Mouse (Mus musculus) midbrain, embryonic 10.5 days (tissue): Measurements from ENCODE around the gene Azin2. TPM values are rescaled to one million over a fixed set of nuclear protein-coding genes. Genes with fewer than 3 reads are reported as not detected.

Source experiments
- DNase-seq: peaks from one replicate; pipeline ENCODE4 v3.0.0-alpha.2; 2017; ENCODE audit warnings: low spot score
- H3K27ac ChIP-seq: fragments of 300-500 bp; sonication (generic); replicated peaks from 2 replicates; pipeline ENCODE4 v1.5.1; 2016; ENCODE audit warnings: mild to moderate bottlenecking
- H3K27me3 ChIP-seq: fragments of 300-500 bp; sonication (generic); 2 replicates; pipeline ENCODE4 v1.6.1; 2016; ENCODE audit warnings: low read depth, mild to moderate bottlenecking; ENCODE audit not compliant: poor library complexity, severe bottlenecking
- H3K36me3 ChIP-seq: fragments of 300-500 bp; sonication (generic); 2 replicates; pipeline ENCODE4 v1.6.1; 2016; ENCODE audit warnings: mild to moderate bottlenecking, moderate library complexity
- H3K4me1 ChIP-seq: fragments of 300-500 bp; sonication (generic); 2 replicates; pipeline ENCODE4 v1.6.1; 2016
- H3K4me3 ChIP-seq: fragments of 300-500 bp; sonication (generic); 2 replicates; pipeline ENCODE4 v1.5.1; 2016; ENCODE audit warnings: mild to moderate bottlenecking, moderate library complexity
- H3K9me3 ChIP-seq: fragments of 300-500 bp; sonication (generic); replicated peaks from 2 replicates; pipeline ENCODE4 v1.6.1; 2016; ENCODE audit warnings: mild to moderate bottlenecking
- WGBS: fragments of 180-500 bp; shearing (Covaris S2); methylation state at CpG from one replicate; pipeline ENCODE4 v1.1.7; 2016; 5-methylcytosine and 5-hydroxymethylcytosine counted together
- polyA plus RNA-seq: library from polyadenylated mRNA; unstranded; fragments of >200 nt; fragmentation: Nextera tagmentation; extraction: Ambion mirVana; gene quantifications from 2 replicates; pipeline ENCODE4 v1.2.1, GENCODE M21; 2016

Gene Azin2
- polyA plus RNA-seq, 1 experiment from 2014 or later, result 11.1 TPM

DNA sequence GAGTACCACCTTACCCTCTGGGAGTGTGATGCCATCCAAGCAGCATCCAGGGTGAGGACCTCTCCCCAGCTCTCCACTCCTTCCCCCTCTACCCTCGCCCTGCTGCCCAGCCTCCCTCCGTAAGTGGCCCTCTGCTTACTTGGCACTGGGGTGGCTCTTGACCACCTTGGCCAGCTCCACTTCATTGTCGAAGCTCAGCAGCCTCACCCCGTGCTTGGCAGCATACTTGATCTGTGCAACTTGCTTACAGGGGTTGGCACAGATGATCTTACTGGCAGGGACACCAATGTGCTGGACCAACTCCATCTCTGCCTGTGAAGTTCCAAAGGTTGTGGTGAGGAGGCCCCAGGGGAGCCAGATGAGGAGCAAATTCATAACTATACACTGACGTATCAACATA lies 11.8 kb downstream of the Azin2 start:
- H3K27ac ChIP-seq, result no peak overlapping the region
- no peak for DNase-seq
- peaks cover 33% of the 10 kb centered on the region for H3K4me1 ChIP-seq
- no peaks in the 10 kb centered on the region for H3K9me3 ChIP-seq
- WGBS, result 83% methylated on average over 5 of the region's 5 CpGs
- H3K36me3 ChIP-seq, result no peaks in the 10 kb centered on the region
- no peaks in the 10 kb centered on the region for H3K27me3 ChIP-seq
- H3K4me3 ChIP-seq, result no peak overlapping the region

DNA sequence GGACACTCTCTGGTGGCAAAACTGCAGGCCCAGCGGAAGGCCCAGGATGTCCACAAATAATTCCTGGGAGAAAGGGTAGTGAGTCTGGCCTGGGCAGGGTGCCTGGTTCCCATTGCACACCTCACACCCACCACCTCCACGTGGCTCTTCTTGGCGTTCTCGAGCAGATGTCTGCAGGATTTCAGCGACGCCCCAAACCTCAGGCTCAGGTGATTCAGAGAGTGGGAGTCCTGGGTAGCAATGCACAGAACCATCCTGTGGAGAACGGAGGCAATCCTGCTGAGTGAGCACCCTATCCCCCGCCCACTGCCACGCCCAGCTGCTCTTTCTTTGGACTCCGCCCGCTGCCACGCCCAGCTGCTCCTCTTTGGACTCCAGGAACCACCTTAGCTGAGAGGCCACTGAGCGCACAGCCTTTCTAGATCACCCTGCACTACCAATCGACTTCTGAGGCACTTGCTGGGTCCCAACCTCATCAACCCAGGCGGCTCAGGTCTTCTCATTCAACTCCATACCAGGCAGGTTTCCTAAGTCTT lies 12.7 kb downstream of the Azin2 start:
- Histone ChIP-seq H3K36me3 (no peaks in the 10 kb centered on the region), H3K27ac (no peak overlapping the region), H3K9me3 (no peaks in the 10 kb centered on the region), H3K4me3 (no peak overlapping the region), H3K4me1 (peaks cover 24% of the 10 kb centered on the region), H3K27me3 (no peaks in the 10 kb centered on the region)
- WGBS, result 44% methylated on average over 15 of the region's 15 CpGs
- no peak for DNase-seq

DNA sequence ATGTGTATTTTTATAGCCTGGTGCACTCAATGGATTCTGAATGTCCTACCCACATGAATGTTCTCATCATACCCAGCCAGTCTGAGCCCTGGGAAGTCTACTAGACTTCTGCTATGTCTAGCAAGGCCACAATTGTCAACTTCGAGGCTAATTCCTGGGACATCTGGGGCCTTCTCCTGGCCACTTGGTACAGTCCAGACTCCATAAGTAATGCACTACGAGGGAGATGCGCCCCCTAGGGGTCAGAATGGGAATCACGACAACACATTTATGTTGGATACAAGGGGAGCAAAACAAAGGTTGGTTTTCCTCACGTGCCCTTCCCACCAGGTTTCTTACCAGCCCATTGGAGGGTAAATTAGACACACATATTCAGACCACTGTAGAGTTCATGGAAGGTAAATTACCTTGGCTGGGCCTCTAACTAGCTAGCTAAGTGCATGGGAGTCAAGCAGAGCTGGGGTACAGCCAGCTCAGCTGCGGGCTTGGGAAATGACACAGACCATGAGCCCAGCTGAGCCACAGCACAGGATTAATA lies 14.0 kb downstream of the Azin2 start:
- Histone ChIP-seq H3K27ac (no peak overlapping the region), H3K36me3 (no peaks in the 10 kb centered on the region), H3K4me1 (peaks cover 18% of the 10 kb centered on the region), H3K27me3 (no peaks in the 10 kb centered on the region), H3K4me3 (no peak overlapping the region), H3K9me3 (no peaks in the 10 kb centered on the region)
- WGBS, result 28% methylated on average over 6 of the region's 6 CpGs
- peak; percentile 61 for DNase-seq

DNA sequence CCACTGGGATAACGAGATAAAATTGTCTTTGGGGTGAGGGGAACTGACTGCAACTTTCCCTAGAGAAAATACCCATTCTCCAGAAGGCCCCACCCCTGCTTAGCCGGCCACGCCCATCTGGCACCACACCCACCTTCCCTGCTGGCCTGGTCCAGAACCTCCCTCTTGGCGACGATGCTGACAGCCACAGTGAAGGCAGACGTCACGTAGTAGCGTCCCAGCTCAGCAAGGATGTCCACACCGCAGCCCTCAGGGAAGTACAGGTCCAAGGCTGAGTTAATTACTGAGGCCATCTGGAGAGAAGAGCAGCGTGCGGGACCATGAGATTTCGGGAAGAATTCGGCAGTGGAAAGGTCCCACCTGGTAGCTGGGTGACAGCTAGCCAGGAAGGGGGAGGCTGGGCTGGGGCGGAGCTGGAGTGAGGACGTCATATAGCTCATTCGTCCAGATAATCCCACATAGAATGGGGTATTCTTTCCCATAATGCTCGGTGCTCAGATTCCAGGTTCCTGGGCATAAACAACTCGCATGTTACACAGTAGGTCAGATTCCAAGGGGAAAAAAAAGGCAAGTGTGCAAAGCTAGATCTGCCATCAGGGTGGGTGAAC lies 14.8 kb downstream of the Azin2 start:
- Histone ChIP-seq H3K9me3 (no peaks in the 10 kb centered on the region), H3K4me3 (no peak overlapping the region), H3K36me3 (no peaks in the 10 kb centered on the region), H3K27ac (no peak overlapping the region), H3K27me3 (no peaks in the 10 kb centered on the region), H3K4me1 (peaks cover 18% of the 10 kb centered on the region)
- no peak for DNase-seq
- 19% methylated on average over 18 of the region's 18 CpGs for WGBS

DNA sequence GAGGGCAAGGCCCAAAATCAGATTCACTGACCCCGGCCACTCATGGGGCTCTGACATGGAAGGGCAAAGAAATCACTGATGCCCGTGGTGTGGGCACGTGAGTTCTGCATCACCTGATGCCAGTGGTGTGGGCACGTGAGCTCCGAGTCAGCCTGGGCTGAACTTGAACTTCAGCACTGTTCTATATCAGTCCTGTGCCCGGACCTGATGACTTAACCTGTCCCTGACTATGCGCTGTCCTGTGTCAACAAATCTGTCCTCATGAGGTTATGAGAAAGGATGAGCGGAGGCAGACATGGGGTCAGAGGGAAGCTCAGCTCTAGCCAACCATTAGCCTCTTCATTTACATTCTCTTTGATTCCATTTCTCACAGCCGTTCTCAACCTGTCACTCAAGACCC lies 15.5 kb downstream of the Azin2 start:
- no peak for DNase-seq
- H3K27me3 ChIP-seq, result no peaks in the 10 kb centered on the region
- H3K36me3 ChIP-seq, result no peaks in the 10 kb centered on the region
- 82% methylated on average over 9 of the region's 9 CpGs for WGBS
- H3K27ac ChIP-seq, result no peak overlapping the region
- no peaks in the 10 kb centered on the region for H3K9me3 ChIP-seq
- H3K4me3 ChIP-seq, result no peak overlapping the region
- peaks cover 18% of the 10 kb centered on the region for H3K4me1 ChIP-seq

DNA sequence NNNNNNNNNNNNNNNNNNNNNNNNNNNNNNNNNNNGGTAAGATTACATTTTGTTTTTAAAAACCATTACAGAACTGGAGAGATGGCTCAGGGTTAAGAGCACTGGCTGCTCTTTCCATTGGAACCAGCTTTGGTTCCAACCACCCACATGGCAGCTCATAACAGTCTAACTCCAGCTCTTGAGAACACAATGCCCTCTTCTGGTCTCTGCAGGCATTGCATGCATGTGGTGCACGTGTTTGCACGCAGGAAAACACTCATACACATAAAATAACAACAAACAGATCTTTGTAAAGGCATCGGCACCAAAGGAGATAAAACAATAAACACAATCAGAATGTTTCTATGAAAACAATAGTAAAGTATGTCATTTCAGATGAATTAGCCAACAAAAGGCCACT lies 19.9 kb downstream of the Azin2 start:
- H3K36me3 ChIP-seq, result no peaks in the 10 kb centered on the region
- no peak overlapping the region for H3K4me3 ChIP-seq
- no peak for DNase-seq
- no peaks in the 10 kb centered on the region for H3K9me3 ChIP-seq
- no peaks in the 10 kb centered on the region for H3K27me3 ChIP-seq
- WGBS, result 65% methylated on average over 3 of the region's 3 CpGs
- no peak overlapping the region for H3K27ac ChIP-seq
- H3K4me1 ChIP-seq, result peaks cover 14% of the 10 kb centered on the region

DNA sequence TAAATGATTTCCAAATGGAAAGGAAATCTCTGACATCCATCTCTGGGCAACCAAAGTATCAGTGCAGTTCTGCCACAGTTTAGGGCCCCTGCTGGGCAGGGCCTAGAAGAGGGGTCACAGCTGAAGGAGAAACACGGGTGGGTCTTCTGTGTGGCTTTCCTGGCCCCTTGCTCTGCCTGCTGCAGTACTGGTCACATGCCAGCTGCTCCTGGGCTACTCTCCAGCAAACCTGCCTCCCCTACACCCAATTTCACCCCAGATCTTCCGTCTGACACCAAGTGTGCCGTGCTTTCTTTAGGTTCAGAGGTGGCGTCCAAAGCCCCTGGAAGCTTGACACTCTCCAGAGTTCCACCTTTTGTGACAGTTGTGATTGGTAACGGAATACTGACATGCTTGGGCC lies 26.6 kb downstream of the Azin2 start:
- no peaks in the 10 kb centered on the region for H3K4me1 ChIP-seq
- no peak for DNase-seq
- no peaks in the 10 kb centered on the region for H3K36me3 ChIP-seq
- no peak overlapping the region for H3K27ac ChIP-seq
- no peak overlapping the region for H3K4me3 ChIP-seq
- 70% methylated on average over 5 of the region's 5 CpGs for WGBS
- no peaks in the 10 kb centered on the region for H3K9me3 ChIP-seq
- H3K27me3 ChIP-seq, result no peaks in the 10 kb centered on the region

DNA sequence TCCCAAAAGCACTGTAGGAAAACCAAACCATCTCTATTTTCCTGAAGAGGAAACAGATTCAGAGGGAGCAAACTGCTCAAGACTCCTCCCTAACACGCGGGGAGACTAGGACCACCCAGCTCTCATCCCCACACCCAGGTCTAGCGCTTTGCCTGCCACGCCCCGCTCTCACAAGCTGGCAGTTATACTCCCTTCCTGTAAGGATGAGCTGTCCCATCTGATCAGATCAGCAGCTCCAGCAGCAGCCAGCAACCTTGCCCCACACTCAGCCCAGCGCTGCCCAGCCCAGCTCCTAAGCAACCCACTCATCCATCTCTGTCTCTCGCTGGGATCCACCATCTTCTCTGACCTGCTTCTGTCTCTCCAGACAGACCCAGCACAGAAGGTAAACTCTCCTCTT lies 29.5 kb downstream of the Azin2 start:
- WGBS, result 81% methylated on average over 7 of the region's 7 CpGs
- no peaks in the 10 kb centered on the region; the same call in 1 of the 2 replicates for H3K27me3 ChIP-seq
- DNase-seq, result no peak
- H3K36me3 ChIP-seq, result no peaks in the 10 kb centered on the region
- H3K4me1 ChIP-seq, result no peaks in the 10 kb centered on the region
- no peak overlapping the region for H3K4me3 ChIP-seq
- H3K9me3 ChIP-seq, result no peaks in the 10 kb centered on the region
- H3K27ac ChIP-seq, result no peak overlapping the region

DNA sequence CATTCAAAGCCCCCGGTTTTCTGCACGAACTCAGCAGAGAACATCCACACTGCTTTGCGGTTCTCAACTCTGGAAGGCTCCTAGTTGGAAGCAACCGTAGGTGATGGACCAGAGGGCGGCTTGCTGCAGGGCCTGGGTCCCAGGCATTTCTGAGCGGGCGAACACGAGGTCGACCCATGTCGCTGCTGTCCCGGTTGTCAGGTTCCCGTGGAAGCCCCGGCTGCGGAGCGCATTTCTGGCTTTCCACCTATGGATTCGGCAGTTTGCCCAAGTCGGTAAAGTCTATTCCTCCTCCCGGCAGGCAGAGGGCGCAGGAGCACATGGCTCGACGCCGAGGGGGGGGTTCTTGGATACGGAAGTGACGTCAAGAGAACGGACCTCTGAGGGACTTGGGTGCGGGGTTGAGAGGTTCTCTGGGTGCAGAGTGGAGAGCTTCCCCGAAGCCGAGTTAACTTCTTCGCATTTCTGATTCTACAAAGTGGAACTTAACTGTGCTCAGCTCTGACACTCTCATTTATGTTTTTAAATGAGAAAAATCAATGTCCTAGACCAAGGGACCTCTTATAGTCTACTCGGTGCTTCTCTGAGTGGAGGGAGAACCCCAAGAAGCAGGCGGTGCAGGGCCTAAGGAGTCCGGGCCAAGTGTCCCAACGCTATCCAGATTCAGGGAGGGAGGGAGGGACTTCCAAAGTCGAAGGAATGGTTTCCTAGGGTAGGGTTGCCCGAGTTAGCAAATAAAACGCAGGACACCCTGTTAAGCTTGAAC lies 37.2 kb downstream of the Azin2 start:
- peak; percentile 89 for DNase-seq
- Histone ChIP-seq H3K4me3 (peak overlapping the region; percentile 57), H3K27ac (peak overlapping the region; percentile 79), H3K4me1 (peaks cover 12% of the 10 kb centered on the region), H3K36me3 (no peaks in the 10 kb centered on the region), H3K27me3 (peaks cover 43% of the 10 kb centered on the region; the same call in 1 of the 2 replicates), H3K9me3 (no peaks in the 10 kb centered on the region)
- 15% methylated on average over 36 of the region's 36 CpGs for WGBS

DNA sequence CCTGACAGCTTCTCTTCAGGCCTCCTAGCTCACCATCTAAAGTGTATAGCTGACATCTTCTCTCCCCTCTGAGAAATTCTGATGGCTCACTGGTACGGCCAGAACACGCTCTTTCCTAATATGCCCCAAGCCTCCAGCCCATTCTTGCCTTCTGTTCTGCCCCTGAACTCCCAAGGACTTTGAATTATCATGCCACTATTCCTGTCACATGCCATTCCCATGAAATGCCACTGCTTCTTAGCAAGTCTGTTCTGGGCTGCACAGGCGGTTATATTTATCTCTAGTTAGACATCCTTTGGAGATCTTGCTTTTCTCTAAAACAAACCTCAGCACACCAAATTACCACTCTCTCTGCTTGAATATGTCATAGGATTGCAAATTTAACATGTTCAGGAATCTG lies 38.6 kb downstream of the Azin2 start:
- Histone ChIP-seq H3K9me3 (no peaks in the 10 kb centered on the region), H3K27me3 (peaks cover 43% of the 10 kb centered on the region; the same call in 1 of the 2 replicates), H3K27ac (no peak overlapping the region), H3K36me3 (no peaks in the 10 kb centered on the region), H3K4me3 (no peak overlapping the region), H3K4me1 (peaks cover 12% of the 10 kb centered on the region)
- 93% methylated on average over 3 of the region's 3 CpGs for WGBS
- no peak for DNase-seq

DNA sequence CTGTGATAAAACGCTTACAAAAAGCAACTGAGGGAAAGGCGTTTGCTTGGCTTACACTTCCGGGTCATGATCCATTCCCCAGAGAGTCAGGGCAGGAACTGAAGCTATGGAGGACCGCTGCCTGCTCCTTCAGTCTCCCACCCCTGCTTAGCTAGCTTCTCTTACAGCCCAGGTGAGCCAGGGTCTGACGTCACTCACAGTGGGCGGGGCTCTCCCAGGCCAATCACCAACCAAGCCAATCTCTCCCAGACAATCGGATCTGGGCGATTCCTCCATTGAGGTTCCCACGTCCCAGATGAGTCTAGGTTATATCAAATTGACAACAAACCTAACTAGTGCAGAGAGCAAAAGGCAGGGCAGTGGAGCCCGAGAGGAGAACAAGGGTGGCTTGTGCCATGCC lies 43.1 kb downstream of the Azin2 start:
- Histone ChIP-seq H3K4me3 (no peak overlapping the region), H3K9me3 (no peaks in the 10 kb centered on the region), H3K27me3 (peaks cover 24% of the 10 kb centered on the region; the same call in 1 of the 2 replicates), H3K27ac (no peak overlapping the region), H3K36me3 (no peaks in the 10 kb centered on the region), H3K4me1 (no peaks in the 10 kb centered on the region)
- DNase-seq, result no peak
- 30% methylated on average over 10 of the region's 10 CpGs for WGBS

DNA sequence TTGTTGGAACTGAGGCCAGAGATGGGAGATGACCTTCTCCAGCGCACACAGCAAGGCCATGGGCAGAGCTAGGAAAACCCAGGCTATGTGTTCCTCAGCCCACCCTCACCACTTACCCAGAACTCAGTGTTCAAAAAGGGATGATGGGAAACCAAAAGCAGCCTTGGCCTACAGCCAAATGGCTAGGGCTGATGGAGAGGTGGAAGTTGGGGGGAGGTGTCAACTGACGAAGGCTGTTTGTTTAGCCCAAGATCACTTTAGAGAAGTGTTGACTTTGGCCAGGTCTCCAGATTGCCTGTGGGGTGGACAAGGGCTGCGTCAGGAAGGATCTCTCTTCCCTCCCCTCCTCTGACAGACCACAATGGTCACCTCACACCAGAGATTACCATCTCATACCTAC lies 44.1 kb downstream of the Azin2 start:
- Histone ChIP-seq H3K4me3 (no peak overlapping the region), H3K4me1 (no peaks in the 10 kb centered on the region), H3K36me3 (no peaks in the 10 kb centered on the region), H3K27ac (no peak overlapping the region), H3K27me3 (peaks cover 15% of the 10 kb centered on the region; the same call in 1 of the 2 replicates), H3K9me3 (no peaks in the 10 kb centered on the region)
- 78% methylated on average over 3 of the region's 3 CpGs for WGBS
- no peak for DNase-seq

DNA sequence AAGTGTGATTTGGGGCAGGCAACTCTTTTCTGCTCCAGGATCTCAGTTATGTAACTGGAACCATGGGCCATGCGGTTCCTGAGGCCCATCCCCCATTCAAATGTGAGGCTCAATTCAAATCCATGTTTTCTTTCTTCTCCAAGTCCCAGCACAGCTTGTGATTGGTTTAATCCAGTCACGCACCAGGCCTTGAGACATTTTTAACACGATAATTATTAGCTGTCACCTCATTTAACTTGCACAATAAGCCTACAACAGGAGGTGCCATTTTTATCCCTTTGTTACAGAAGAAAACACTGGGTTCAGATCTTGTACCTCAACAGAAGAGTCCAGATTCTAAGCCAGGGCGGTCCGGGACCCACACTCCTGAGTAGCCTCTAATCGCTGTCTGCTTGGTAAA lies 44.5 kb downstream of the Azin2 start:
- WGBS, result 86% methylated on average over 6 of the region's 6 CpGs
- no peaks in the 10 kb centered on the region for H3K36me3 ChIP-seq
- no peak for DNase-seq
- no peaks in the 10 kb centered on the region for H3K4me1 ChIP-seq
- no peak overlapping the region for H3K27ac ChIP-seq
- peaks cover 11% of the 10 kb centered on the region; the same call in 1 of the 2 replicates for H3K27me3 ChIP-seq
- H3K4me3 ChIP-seq, result no peak overlapping the region
- no peaks in the 10 kb centered on the region for H3K9me3 ChIP-seq
